Mouse (Mus musculus): ENCODE results near the gene Rfc2. TPM values are rescaled to one million over a fixed set of nuclear protein-coding genes. Genes with fewer than 3 reads are reported as not detected.
A peak's percentile ranks its signal among the peaks of the same experiment; 100 is the strongest.

Rfc2 gene
- polyA plus RNA-seq (2015; fragmentation: Nextera tagmentation; extraction: Ambion mirVana): 310 and 326 TPM in 2 replicates

DNA sequence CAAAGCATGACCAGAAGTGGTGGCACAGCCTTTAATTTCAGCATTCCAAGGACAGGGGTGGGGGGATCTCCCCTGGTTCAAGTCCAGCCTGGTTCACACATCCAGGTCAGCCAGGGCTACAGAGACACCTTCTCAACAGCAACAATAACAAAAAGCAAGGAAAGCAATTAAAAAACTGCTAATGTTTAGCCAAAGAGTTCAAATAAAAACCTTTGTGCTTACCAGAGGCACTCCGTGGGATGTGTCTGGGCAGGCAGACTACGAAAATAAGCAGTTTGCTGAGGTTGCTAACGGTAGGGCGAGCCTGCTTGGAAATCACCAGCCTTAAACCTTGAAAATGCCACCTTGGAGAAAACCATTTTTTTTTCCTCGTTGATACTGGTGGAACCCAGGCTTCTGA, at the start of gene Rfc2:
Gene Rfc2 (plus strand): TSS at position 221 of the 400 bp plus-strand sequence.
- Histone ChIP-seq H3K36me3 (peaks cover 3% of the 10 kb centered on the region; the same call in 1 of the 2 replicates), H3K4me3 (no peak within 1 kb of the TSS), H3K27me3 (no peaks in the 10 kb centered on the region), H3K4me2 (replicated peaks) (no peak within 1 kb of the TSS), H3K9me3 (no peaks in the 10 kb centered on the region), H3K4me1 (peaks cover 14% of the 10 kb centered on the region), H3K27ac (no peak within 1 kb of the TSS), H3K9ac (no peak within 1 kb of the TSS)
- no peak for ATAC-seq (ENCODE audit: low FRiP score, low read depth)
- WGBS: 71% methylated on average over 5 of the region's 5 CpGs

DNA sequence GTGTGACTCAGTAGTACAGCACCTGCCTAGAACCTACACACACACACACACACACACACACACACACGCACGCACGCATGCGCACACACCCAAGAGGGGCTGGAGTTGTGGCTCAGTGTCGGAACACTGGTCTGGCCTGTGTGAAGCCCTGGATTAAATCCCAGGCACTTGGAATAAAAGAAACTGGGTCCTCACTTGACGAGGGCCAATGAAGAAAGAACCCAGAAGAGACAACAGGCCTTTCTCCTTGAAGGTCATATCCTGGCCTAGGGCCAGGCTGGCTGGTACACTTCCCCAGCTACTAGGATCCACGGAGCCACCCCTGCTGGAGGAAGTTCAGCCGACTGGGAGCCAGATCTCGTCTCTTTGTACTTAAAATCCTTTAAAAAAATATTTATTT, 49.6 kb upstream of the Rfc2 start:
- H3K4me1 ChIP-seq: peaks cover 11% of the 10 kb centered on the region
- no peaks in the 10 kb centered on the region for H3K27me3 ChIP-seq
- 83% methylated on average over 9 of the region's 9 CpGs for WGBS
- H3K4me2 ChIP-seq (replicated peaks): no peak overlapping the region
- peaks cover 57% of the 10 kb centered on the region for H3K36me3 ChIP-seq
- H3K27ac ChIP-seq: no peak overlapping the region
- H3K9me3 ChIP-seq: no peaks in the 10 kb centered on the region
- H3K4me3 ChIP-seq: no peak overlapping the region
- no peak for ATAC-seq (ENCODE audit: low FRiP score, low read depth)
- H3K9ac ChIP-seq: no peak overlapping the region

DNA sequence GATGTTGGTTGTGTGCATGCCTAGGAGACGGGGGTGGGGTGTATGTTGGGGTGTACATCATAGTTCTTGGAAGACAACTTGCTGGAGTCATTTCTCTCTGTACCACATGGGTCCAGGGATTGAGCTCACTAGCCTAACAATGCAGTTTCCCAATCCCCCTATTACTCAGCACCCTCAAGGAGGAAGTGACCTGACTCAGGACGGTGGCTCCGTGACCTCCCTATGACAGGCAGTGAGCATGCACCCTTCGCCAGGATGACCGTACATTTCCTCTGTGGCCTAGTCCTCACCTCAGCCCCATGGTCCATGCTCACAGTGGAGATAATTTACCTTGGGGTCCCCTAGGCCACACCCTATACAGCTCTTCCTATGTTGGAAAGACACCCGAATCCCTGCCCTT, 48.7 kb upstream of the Rfc2 start:
- peaks cover 11% of the 10 kb centered on the region for H3K4me1 ChIP-seq
- no peak overlapping the region for H3K9ac ChIP-seq
- H3K4me3 ChIP-seq: no peak overlapping the region
- H3K9me3 ChIP-seq: no peaks in the 10 kb centered on the region
- no peak overlapping the region for H3K4me2 ChIP-seq (replicated peaks)
- peaks cover 63% of the 10 kb centered on the region for H3K36me3 ChIP-seq
- H3K27ac ChIP-seq: no peak overlapping the region
- ATAC-seq (ENCODE audit: low FRiP score, low read depth): no peak
- H3K27me3 ChIP-seq: no peaks in the 10 kb centered on the region
- 94% methylated on average over 6 of the region's 6 CpGs for WGBS

DNA sequence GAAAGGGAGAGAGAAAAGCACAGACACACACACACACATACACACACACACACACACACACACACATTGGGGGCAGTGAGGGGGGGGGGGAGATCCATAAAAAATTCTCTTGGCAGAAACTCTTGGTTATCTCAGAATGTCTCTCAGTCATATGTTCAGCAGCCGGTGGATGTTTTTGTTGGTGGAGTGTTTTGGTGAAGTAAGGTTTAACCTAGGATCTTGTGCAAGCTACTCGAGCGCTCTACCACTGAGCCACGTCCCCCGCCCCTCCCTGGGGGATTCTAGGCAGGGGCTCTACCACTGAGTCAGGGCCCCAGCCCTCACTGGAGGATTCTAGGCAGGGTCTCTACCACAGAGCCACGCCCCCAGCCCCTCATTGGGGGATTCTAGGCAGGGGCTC, 45.1 kb upstream of the Rfc2 start:
- no peak overlapping the region for H3K4me2 ChIP-seq (replicated peaks)
- peaks cover 17% of the 10 kb centered on the region for H3K4me1 ChIP-seq
- peaks cover 68% of the 10 kb centered on the region for H3K36me3 ChIP-seq
- no peak overlapping the region for H3K9ac ChIP-seq
- H3K27me3 ChIP-seq: no peaks in the 10 kb centered on the region
- 93% methylated on average over 6 of the region's 6 CpGs for WGBS
- no peaks in the 10 kb centered on the region for H3K9me3 ChIP-seq
- H3K27ac ChIP-seq: no peak overlapping the region
- no peak overlapping the region for H3K4me3 ChIP-seq
- ATAC-seq (ENCODE audit: low FRiP score, low read depth): no peak

DNA sequence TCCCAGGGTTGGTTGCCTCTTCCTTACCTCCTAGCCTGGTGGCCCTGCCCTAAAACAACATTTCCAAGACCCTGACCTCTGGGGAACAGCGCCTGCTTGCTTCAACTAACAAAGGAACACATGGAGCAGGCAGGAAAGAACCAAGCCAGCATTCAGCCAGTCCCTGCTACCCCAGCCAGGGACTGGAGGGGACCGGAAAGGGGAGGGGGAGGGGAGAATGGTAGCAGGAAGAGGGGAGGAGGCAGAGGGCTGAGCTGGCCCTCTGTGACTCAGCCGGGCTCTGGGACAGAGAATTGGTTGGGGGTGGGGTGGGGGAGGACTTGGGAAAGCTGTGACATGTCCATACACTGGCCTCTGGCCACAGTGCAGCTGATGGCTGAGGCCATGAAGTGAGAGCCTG, 41.3 kb upstream of the Rfc2 start:
- WGBS: 4% methylated on average over 3 of the region's 3 CpGs
- Histone ChIP-seq H3K4me1 (peaks cover 29% of the 10 kb centered on the region), H3K9me3 (no peaks in the 10 kb centered on the region), H3K27ac (peak overlapping the region; percentile 84), H3K27me3 (no peaks in the 10 kb centered on the region), H3K4me2 (replicated peaks) (0 out of 2 replicates have a peak overlapping the region, but pooled peaks have one; percentile 3), H3K36me3 (peaks cover 33% of the 10 kb centered on the region), H3K9ac (peak overlapping the region; percentile 45), H3K4me3 (no peak overlapping the region)
- ATAC-seq (ENCODE audit: low FRiP score, low read depth): peak; percentile 82

DNA sequence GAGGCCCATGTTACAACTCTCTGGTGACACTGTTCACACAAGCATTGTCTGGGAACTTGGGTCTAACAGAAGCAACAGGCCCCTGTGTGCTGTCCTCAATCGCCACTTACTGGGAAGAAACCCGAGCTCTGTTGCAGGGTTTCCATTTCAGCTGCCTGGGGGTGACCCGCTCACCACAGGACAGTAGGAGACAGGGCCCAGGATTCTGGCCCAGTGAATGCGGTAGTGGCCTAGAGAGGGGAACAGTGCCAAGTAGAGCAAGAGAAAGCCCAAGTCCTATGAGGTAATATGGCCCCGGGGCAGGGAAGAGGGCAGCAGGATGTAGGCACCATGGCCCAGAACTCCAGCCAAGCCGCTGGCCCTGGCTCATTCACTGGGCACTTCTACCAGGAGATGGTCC, 40.3 kb upstream of the Rfc2 start:
- H3K4me3 ChIP-seq: no peak overlapping the region
- no peaks in the 10 kb centered on the region for H3K27me3 ChIP-seq
- H3K36me3 ChIP-seq: peaks cover 26% of the 10 kb centered on the region
- no peak for ATAC-seq (ENCODE audit: low FRiP score, low read depth)
- H3K4me2 ChIP-seq (replicated peaks): no peak overlapping the region
- H3K4me1 ChIP-seq: peaks cover 29% of the 10 kb centered on the region
- peak overlapping the region; percentile 84; the same call in 1 of the 2 replicates for H3K27ac ChIP-seq
- no peaks in the 10 kb centered on the region for H3K9me3 ChIP-seq
- H3K9ac ChIP-seq: no peak overlapping the region
- WGBS: 64% methylated on average over 6 of the region's 6 CpGs

GRCm38 (mm10) chr5:134541640-134542039, 39.5 kb upstream of the Rfc2 start:
- WGBS: 48% methylated on average over 7 of the region's 7 CpGs
- ATAC-seq (ENCODE audit: low FRiP score, low read depth): no peak
- Histone ChIP-seq H3K27me3 (no peaks in the 10 kb centered on the region), H3K4me3 (no peak overlapping the region), H3K9ac (peak overlapping the region; percentile 45; the same call in 1 of the 2 replicates), H3K27ac (peak overlapping the region; percentile 28; the same call in 1 of the 2 replicates), H3K4me1 (peaks cover 29% of the 10 kb centered on the region), H3K36me3 (peaks cover 25% of the 10 kb centered on the region), H3K9me3 (no peaks in the 10 kb centered on the region), H3K4me2 (replicated peaks) (no peak overlapping the region)

DNA sequence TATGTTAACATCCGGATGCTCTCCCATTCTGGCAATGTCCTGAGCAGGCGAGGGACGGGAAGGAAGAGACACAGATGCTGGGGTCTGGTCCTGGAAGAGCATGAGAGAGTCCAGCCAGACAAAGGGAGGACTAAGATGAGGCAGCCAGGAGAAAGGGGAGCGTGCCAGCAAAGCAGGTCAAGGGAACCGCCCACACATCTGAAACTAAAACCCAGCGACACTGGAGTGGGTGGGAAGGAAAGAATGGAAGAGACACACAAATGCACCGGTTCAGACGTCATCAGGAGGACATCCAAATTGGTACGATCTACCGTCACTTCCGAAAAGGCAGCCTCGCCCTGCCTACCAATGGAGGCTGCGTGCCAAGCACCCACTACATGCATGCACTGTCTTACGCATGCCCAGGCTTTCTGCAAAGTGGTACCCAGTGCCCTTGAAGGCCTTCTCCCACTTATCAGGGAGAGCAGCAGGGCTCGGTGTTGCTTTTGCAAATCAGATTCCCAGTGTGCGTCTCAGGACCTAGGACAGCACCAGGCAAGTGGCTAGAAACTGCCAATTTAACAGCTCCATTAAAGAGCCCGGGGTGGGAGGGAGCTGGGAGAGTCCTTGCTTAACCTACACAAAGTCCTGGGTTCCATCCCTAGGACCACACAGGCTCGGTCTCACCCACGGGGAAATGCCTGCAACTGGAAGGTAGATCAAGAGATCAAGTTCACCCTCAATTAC, 36.5 kb upstream of the Rfc2 start:
- Histone ChIP-seq H3K9ac (no peak overlapping the region), H3K27ac (no peak overlapping the region), H3K4me2 (replicated peaks) (no peak overlapping the region), H3K36me3 (peaks cover 3% of the 10 kb centered on the region; the same call in 1 of the 2 replicates), H3K4me1 (peaks cover 38% of the 10 kb centered on the region), H3K4me3 (no peak overlapping the region), H3K27me3 (no peaks in the 10 kb centered on the region), H3K9me3 (no peaks in the 10 kb centered on the region)
- ATAC-seq (ENCODE audit: low FRiP score, low read depth): no peak
- WGBS: 67% methylated on average over 19 of the region's 19 CpGs

DNA sequence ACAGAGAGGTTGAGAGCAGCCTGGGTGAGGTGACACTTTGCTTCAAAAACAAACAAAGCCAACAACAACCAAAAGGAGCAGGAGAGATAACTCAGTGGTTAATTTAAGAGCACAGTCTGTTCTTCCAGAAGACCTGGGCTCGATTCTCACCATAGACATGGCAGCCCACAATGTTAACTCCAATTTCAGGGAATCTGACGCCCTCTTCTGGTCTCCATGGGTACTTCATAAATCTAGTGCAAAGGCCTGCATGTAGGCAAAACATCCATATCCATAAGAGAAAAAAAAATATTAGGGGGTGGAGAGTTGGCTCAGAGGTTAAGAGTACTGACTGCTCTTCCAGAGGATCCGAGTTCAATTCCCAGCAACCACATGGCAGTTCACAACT, 35.9 kb upstream of the Rfc2 start:
- 47% methylated on average over 3 of the region's 3 CpGs for WGBS
- Histone ChIP-seq H3K4me2 (replicated peaks) (no peak overlapping the region), H3K27ac (no peak overlapping the region), H3K9me3 (no peaks in the 10 kb centered on the region), H3K36me3 (peaks cover 3% of the 10 kb centered on the region; the same call in 1 of the 2 replicates), H3K4me1 (peaks cover 38% of the 10 kb centered on the region), H3K4me3 (no peak overlapping the region), H3K9ac (no peak overlapping the region), H3K27me3 (no peaks in the 10 kb centered on the region)
- ATAC-seq (ENCODE audit: low FRiP score, low read depth): no peak

DNA sequence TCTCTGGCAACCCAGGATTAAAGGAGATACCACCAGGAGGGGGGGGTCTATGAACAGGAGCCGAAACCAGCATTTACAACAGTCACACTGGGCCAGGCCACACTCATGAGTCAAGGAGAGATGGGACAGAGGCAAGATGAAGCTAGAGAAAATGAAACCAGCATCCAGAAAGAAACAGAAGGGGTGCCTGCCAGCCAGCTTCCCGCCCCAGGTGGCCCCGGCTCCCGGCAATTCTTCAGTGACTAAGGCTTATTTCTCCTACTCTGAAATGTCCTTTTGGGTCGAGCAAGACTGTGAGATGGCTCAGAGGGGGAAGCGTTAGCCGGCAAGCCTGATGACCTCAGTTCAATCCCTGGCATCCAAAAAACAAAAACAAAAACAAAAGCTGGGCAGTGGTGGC, 34.4 kb upstream of the Rfc2 start:
- Histone ChIP-seq H3K4me3 (no peak overlapping the region), H3K4me2 (replicated peaks) (no peak overlapping the region), H3K27me3 (no peaks in the 10 kb centered on the region), H3K9ac (no peak overlapping the region), H3K36me3 (peaks cover 3% of the 10 kb centered on the region; the same call in 1 of the 2 replicates), H3K4me1 (peaks cover 33% of the 10 kb centered on the region), H3K27ac (no peak overlapping the region), H3K9me3 (no peaks in the 10 kb centered on the region)
- ATAC-seq (ENCODE audit: low FRiP score, low read depth): no peak
- WGBS: 87% methylated on average over 7 of the region's 7 CpGs

DNA sequence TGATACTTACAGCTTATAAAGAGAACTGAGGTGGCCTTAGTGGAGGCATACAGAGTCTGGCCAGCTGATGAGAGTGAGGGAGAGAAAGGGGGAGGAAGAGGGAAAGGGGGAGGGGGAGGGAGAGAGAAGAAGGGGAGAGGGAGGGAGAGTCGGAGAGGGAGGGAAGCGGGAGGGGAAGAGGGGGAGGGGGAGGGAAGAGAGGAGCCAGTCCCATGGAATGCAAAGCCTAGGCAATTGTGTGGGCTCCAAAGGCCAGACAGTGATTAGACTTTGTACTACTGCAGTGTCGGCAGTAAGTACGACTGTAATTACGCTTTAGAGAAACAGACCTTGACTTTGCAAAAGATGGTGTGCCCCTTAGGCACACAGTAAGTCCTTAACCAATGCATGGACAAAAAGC, 32.9 kb upstream of the Rfc2 start:
- WGBS: 50% methylated on average over 5 of the region's 5 CpGs
- no peaks in the 10 kb centered on the region for H3K9me3 ChIP-seq
- no peak overlapping the region for H3K27ac ChIP-seq

GRCm38 (mm10) chr5:134549640-134550168, 31.5 kb upstream of the Rfc2 start:
- WGBS: 95% methylated on average over 3 of the region's 3 CpGs
- Histone ChIP-seq H3K4me3 (no peak overlapping the region), H3K4me2 (replicated peaks) (0 out of 2 replicates have a peak overlapping the region, but pooled peaks have one; percentile 1), H3K9ac (no peak overlapping the region), H3K36me3 (no peaks in the 10 kb centered on the region), H3K4me1 (peaks cover 37% of the 10 kb centered on the region), H3K27me3 (no peaks in the 10 kb centered on the region), H3K9me3 (no peaks in the 10 kb centered on the region), H3K27ac (no peak overlapping the region)
- ATAC-seq (ENCODE audit: low FRiP score, low read depth): no peak

More for the DNA sequence above, 32.9 kb upstream of the Rfc2 start:
- no peak for ATAC-seq (ENCODE audit: low FRiP score, low read depth)
- H3K4me2 ChIP-seq (replicated peaks): no peak overlapping the region
- no peaks in the 10 kb centered on the region for H3K27me3 ChIP-seq
- H3K4me3 ChIP-seq: no peak overlapping the region
- H3K9ac ChIP-seq: no peak overlapping the region
- peaks cover 35% of the 10 kb centered on the region for H3K4me1 ChIP-seq
- H3K36me3 ChIP-seq: peaks cover 3% of the 10 kb centered on the region; the same call in 1 of the 2 replicates

All from limb, embryonic 13.5 days (tissue).